Comparison of ENCODE assay signal across 8 mouse cellular contexts in the genomic region with DNA sequence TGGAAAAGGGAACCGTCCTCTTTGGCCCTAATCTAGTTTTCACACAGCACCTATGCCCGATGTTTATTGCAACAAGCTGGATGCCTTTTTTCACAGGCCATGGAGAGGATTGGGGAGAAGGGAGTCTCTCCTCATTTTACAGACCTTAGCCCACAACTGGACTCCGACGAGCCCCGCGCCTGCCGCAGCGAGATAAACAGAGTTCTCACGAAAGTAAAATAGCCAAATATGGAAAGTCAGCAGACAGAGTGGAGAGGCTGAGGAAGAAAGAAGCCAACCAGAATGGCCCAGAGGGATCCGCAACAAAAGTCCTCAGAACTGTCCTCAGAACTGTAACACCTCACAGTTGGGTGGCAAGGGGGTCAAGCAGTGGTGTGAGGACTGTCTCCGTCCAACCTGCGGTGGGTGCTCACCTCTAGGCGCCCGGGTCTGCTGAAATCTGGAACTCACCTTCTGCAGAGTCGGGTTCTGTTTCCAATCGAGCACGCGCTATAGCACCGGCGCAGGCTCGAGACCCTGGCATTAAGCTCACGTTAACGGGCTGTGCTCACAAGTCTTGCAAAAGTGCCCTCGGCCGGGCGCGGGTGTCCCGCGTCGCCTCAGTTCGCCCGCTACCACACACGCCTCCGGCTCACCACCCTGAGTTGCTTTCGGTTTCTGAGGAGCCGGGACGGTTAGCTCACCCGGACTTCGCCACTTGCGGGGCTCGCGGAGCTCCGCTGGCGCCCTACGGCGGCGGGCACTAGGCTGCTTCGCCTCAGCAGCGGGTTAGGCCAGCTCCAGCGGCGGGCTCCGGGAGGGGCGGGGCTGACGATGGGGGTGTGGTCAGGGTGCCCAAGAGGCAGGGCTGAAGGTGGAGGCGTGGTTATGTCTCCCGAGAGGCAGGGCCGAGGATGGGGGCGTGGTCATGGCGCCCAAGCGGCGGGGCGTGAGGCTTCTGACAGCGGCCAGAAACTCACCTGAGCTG. TPM values are rescaled to one million over a fixed set of nuclear protein-coding genes. Genes with fewer than 3 reads are reported as not detected.
DNase-seq lines count a peak whose midpoint lies in the region; ATAC-seq and TF ChIP-seq lines count a peak whose summit lies in the region.

A gene (minus strand): TSS at position 754 of the 967 bp plus-strand sequence.

- peak within 1 kb of the TSS; percentile 87 for H3K4me2 ChIP-seq in heart, embryonic 12.5 days
- peak within 1 kb of the TSS; percentile 97 for H3K4me2 ChIP-seq in liver, embryonic 12.5 days
- H3K4me2 ChIP-seq in stomach, embryonic 15.5 days, result peak within 1 kb of the TSS; percentile 90

- 0 out of 2 replicates have a peak, but pooled peaks have one; percentile 23 for TF ChIP-seq POLR2A in brain, embryonic 14.5 days (IDR thresholded peaks at IDR 0.05; ENCODE audit: borderline replicate concordance, extremely low read depth, insufficient read depth, insufficient read length, poor library complexity, severe bottlenecking)

- peak within 1 kb of the TSS; percentile 82 for H3K9ac ChIP-seq in heart, embryonic 12.5 days
- H3K9ac ChIP-seq in liver, embryonic 12.5 days, result peak within 1 kb of the TSS; percentile 91
- H3K9ac ChIP-seq in stomach, embryonic 15.5 days, result peak within 1 kb of the TSS; percentile 73

- ATAC-seq in heart, embryonic 12.5 days (ENCODE audit: insufficient number of reproducible peaks, low FRiP score), result peak; percentile 99
- peak; percentile 96 for ATAC-seq in liver, embryonic 12.5 days
- ATAC-seq in stomach, embryonic 15.5 days (ENCODE audit: insufficient read depth, low FRiP score, low read depth), result peak; percentile 97

- peak; percentile 96 for DNase-seq in brain, embryonic 14.5 days (ENCODE audit: low read depth)
- DNase-seq in kidney, postnatal 10 days, result peak; percentile 100
- peak; percentile 95 to 98 for DNase-seq in natural killer cell, adult 2 months (ENCODE audit: low spot score in 2 of 2)

- peaks cover 14% of the 10 kb centered on the region for H3K79me2 ChIP-seq in C2C12 (ENCODE audit: control insufficient read depth, insufficient read depth)

- H3K4me3 ChIP-seq in C2C12 (ENCODE audit: insufficient read depth, poor library complexity, severe bottlenecking), result peak within 1 kb of the TSS; percentile 69
- peak within 1 kb of the TSS; percentile 84 for H3K4me3 ChIP-seq in erythroblast, embryonic 14.5 days (replicated peaks)
- peak within 1 kb of the TSS; percentile 69 for H3K4me3 ChIP-seq in heart, embryonic 12.5 days
- peak within 1 kb of the TSS; percentile 79 for H3K4me3 ChIP-seq in liver, embryonic 12.5 days
- peak within 1 kb of the TSS; percentile 66 for H3K4me3 ChIP-seq in stomach, embryonic 15.5 days (replicated peaks)

- H3K4me1 ChIP-seq in erythroblast, embryonic 14.5 days (ENCODE audit: control insufficient read depth), result peaks cover 38% of the 10 kb centered on the region
- H3K4me1 ChIP-seq in heart, embryonic 12.5 days (replicated peaks), result peaks cover 32% of the 10 kb centered on the region
- H3K4me1 ChIP-seq in liver, embryonic 12.5 days, result peaks cover 39% of the 10 kb centered on the region
- 0 out of 2 replicates have a peak, but pooled peaks cover 5% of the 10 kb centered on the region for H3K4me1 ChIP-seq in stomach, embryonic 15.5 days

- WGBS in heart, embryonic 12.5 days, result 1% methylated on average over 63 of the region's 63 CpGs
- 1% methylated on average over 63 of the region's 63 CpGs for WGBS in liver, embryonic 12.5 days (ENCODE audit: insufficient replicate concordance)
- WGBS in stomach, embryonic 15.5 days, result 1% methylated on average over 63 of the region's 63 CpGs

- H3K9me3 ChIP-seq in erythroblast, embryonic 14.5 days (ENCODE audit: control insufficient read depth, low read length), result no peaks in the 10 kb centered on the region
- H3K9me3 ChIP-seq in heart, embryonic 12.5 days (replicated peaks), result no peaks in the 10 kb centered on the region
- H3K9me3 ChIP-seq in liver, embryonic 12.5 days (replicated peaks), result no peaks in the 10 kb centered on the region
- H3K9me3 ChIP-seq in stomach, embryonic 15.5 days, result no peaks in the 10 kb centered on the region

- H3K36me3 ChIP-seq in C2C12 (ENCODE audit: control insufficient read depth, insufficient read depth), result no peaks in the 10 kb centered on the region
- H3K36me3 ChIP-seq in erythroblast, embryonic 14.5 days (ENCODE audit: control insufficient read depth), result peaks cover 17% of the 10 kb centered on the region
- H3K36me3 ChIP-seq in heart, embryonic 12.5 days, result no peaks in the 10 kb centered on the region
- peaks cover 8% of the 10 kb centered on the region; the same call in 1 of the 2 replicates for H3K36me3 ChIP-seq in liver, embryonic 12.5 days
- no peaks in the 10 kb centered on the region for H3K36me3 ChIP-seq in stomach, embryonic 15.5 days

- peak; percentile 39 for TF ChIP-seq CTCF in C2C12 (IDR thresholded peaks at IDR 0.05; ENCODE audit: control insufficient read depth, insufficient read depth, insufficient read length)
- TF ChIP-seq CTCF in brain, embryonic 14.5 days (IDR thresholded peaks at IDR 0.05; ENCODE audit: borderline replicate concordance, extremely low read depth, insufficient read depth, insufficient read length), result no peak

- peaks cover 4% of the 10 kb centered on the region for H3K79me3 ChIP-seq in C2C12 (ENCODE audit: low read depth)

- H3ac ChIP-seq in C2C12 (ENCODE audit: control insufficient read depth, insufficient read length, low read depth), result peak within 1 kb of the TSS; percentile 62

- H3K27me3 ChIP-seq in C2C12 (ENCODE audit: control insufficient read depth, insufficient read depth, insufficient read length), result no peaks in the 10 kb centered on the region
- H3K27me3 ChIP-seq in erythroblast, embryonic 14.5 days (ENCODE audit: control insufficient read depth), result no peaks in the 10 kb centered on the region
- peaks cover 15% of the 10 kb centered on the region; the same call in 1 of the 2 replicates for H3K27me3 ChIP-seq in heart, embryonic 12.5 days (replicated peaks)
- H3K27me3 ChIP-seq in liver, embryonic 12.5 days (replicated peaks), result peaks cover 3% of the 10 kb centered on the region; the same call in 1 of the 2 replicates
- no peaks in the 10 kb centered on the region for H3K27me3 ChIP-seq in stomach, embryonic 15.5 days (replicated peaks)

- peak within 1 kb of the TSS; percentile 64 for H3K27ac ChIP-seq in heart, embryonic 12.5 days (ENCODE audit: poor library complexity, severe bottlenecking)
- peak within 1 kb of the TSS; percentile 91 for H3K27ac ChIP-seq in liver, embryonic 12.5 days
- peak within 1 kb of the TSS; percentile 89 for H3K27ac ChIP-seq in stomach, embryonic 15.5 days

TF ChIP-seq in C2C12, 6 proteins besides CTCF, POLR2A, EP300 and RAD21:
- TF ChIP-seq MYOG (IDR thresholded peaks at IDR 0.05; ENCODE audit: control insufficient read depth, extremely low read depth, insufficient read length), result no peak
- no peak for TF ChIP-seq FOSL1 (IDR thresholded peaks at IDR 0.05; ENCODE audit: insufficient read depth, low read length, poor library complexity, severe bottlenecking)
- TF ChIP-seq MAX (IDR thresholded peaks at IDR 0.05), result no peak
- TF ChIP-seq USF1 (IDR thresholded peaks at IDR 0.05; ENCODE audit: low read depth), result no peak
- no peak for TF ChIP-seq CEBPB (IDR thresholded peaks at IDR 0.05; ENCODE audit: low read depth)
- no peak for TF ChIP-seq MYOD1 (IDR thresholded peaks at IDR 0.05; ENCODE audit: control insufficient read depth, insufficient read length, low read depth)

RNA-seq across cellular contexts. Expression of the gene that starts here (rescaled TPM):
- 20.5 TPM for polyA plus RNA-seq in C2C12 (2012; fragmentation: generic; extraction: Trizol)
- 2.3 and 3.2 TPM in 2 replicates for polyA plus RNA-seq in brain, embryonic 14.5 days (2012; rRNA removed)
- 0.42 and 0.77 TPM in 2 replicates for polyA plus RNA-seq in erythroblast, embryonic 14.5 days (2012)
- 10.6 and 10.8 TPM in 2 replicates for polyA plus RNA-seq in heart, embryonic 12.5 days (2016; fragmentation: Nextera tagmentation; extraction: Ambion mirVana)
- polyA plus RNA-seq in liver, embryonic 12.5 days (2016; fragmentation: Nextera tagmentation; extraction: Ambion mirVana), result 9.9 and 11.2 TPM in 2 replicates
- polyA plus RNA-seq in stomach, embryonic 15.5 days (2015; fragmentation: Nextera tagmentation; extraction: Ambion mirVana), result 23.3 and 23.7 TPM in 2 replicates

Comparison
In these comparisons a context has a peak if more than half of its experiments do, and no peak if none do; other contexts are left out.
1. Peak in every context shown above with its lines: DNase-seq, ATAC-seq, H3K4me3 ChIP-seq and H3K27ac ChIP-seq.